Mouse (Mus musculus) cerebellum, postnatal 14 days (tissue): ENCODE measurements around the gene Actr5.

Experiments used
- DNase-seq, 2 experiments: peaks; one replicate each; pipeline ENCODE4 v3.0.0; 2021; ENCODE audit warnings: mixed read lengths in 2 of 2

Actr5 gene

DNA sequence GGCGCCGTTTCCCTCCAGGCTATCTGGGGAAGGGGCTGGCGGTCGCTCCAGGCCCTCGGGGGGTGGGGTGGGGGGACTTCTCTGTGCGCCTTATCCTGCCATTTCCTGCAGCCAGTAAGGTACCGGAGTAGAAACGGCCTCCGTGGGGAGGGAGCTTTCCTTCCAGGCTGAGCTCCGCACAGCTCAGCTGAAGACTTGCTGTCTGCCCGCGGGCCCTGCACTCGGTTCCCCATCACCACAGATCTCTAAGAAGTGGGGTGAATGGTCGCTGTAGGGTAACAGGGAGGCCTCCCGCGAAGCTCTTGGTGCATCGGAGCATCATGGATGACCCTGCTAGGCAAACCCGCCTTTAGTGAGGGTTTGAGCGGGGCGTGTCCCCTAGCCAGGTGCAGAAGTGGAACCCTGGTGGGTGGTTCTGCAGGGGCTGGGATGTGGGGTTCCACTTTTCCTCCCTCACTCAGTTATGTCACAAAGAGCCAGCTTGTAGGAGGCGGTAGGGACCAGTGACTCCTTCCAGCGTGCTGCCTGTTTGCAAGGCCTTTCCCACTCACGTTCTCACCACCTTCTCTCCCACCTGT is 43.8 kb downstream of the Actr5 start:
- DNase-seq: no peak

DNA sequence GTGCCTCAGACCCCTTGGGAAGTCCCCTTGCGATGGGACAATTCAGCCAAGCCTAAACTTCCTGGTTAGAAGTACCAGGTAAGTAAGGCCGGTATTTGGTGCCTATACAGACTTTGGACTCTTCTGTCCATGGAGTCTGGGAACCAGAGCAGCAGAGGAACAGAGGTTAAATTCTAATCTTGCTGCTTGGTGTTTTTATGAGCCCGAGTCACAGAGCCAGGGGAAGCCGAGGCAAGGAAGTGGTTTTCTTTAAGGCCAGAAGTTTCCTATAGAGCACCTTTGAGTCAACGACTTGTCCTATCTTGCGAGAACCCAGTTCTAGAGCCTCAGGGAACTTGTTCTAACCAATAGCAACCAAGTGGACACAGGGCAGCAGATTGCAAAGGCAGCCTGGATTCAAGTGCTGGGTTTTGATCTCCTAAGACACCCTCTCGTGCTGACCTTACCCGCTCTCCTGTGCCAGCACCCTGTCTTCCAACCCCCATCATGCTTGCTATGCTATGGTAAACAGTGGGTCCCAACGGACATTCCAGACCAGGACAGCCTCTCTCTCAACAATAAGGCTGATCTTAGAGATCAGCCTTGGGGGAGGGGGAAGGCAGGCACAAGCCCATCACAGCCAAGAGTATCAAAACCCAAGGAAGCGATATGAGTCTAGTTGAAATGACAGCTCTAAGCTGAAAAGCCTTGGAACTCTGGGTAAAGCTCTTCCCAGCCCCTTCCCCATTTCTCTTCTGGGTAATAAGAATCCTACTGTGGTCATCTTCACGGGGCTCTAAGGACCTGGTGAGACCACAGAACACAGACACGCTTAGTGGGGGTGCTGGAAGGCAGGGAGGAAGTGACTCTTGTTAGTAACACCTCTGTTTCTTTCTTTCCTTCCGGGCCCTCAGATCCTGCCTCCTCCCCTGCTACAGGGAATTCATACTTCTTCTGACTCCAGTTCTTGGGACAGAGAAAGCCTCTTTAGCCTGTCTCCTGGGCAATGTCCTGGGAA is 44.8 kb downstream of the Actr5 start:
- DNase-seq: no peak

DNA sequence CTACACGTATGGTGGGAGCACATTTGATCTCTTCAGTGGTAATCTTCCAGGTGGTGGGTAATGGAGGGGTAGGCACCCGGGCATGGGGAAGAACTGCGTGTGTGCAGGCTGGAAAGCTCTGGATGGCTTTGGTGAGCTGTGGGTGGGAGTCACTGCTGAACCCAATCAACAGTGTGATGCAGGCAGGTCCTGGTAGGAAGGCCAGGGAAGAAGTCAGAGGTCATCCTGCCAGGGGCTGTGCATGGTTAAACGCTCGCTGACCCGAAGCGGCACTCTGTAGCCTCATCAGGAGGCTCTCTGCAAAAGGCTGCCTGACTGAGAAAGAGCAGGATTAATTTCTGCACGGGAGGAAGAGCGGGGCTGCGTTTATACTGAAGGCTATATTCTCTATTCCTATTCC is 45.9 kb downstream of the Actr5 start:
- no peak for DNase-seq

DNA sequence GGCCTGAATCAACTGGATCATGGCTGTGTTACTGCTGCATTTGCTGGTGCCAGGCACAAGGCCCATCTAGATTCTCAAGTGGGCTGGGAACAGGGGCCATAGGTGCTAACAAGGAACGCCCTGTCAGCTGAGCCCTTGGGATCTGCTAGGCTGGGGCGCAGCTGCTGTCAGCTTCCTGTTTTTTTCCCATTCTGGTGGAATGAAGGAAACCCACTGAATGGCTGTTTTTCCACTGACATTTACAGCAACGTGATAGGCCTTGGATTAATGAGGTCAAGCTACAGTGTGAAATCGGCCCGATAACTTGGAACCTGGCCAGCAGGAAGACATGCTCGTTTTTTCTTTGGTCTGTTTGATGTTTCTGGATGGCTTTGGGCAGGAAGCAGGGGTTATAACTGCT is 48.1 kb downstream of the Actr5 start:
- DNase-seq: peak; percentile 52 to 69

DNA sequence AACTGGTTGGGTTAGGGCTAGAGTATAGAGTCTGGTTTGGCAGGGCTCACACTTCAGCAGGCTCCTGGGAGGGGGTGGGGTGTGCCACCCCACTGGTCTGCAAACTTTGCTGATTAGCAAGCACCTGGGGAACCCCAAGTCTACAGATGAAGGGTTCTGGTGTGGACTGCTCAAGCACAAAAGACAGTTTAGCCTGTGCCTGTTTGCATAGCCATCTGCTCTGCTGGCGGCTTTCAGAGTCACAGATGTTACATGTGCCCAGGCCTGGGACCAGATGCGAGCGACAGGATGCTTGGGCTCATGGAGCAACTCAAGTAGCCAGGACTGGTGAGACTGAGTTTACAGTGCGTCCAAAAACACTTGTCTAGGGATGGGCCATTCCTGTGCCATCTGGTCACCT is 48.8 kb downstream of the Actr5 start:
- peak; percentile 59 to 61 for DNase-seq

DNA sequence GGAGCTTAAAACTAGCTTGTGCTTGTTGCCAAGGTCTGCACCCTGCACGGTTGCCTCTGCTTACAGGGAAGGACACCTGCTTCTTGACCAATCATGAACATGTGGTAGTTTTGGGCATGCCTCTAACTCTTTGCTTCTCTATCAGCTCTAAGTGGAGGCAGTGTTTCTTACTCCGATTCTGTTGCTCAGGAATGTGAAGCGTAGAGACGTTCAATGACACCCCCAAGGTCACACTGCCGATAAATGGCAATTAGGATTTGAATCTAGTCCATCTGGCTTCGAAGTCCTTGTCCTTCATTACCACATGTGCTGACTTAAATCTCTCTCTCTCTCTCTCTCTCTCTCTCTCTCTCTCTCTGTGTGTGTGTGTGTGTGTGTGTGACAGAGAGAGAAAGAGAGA is 49.4 kb downstream of the Actr5 start:
- DNase-seq: no peak

DNA sequence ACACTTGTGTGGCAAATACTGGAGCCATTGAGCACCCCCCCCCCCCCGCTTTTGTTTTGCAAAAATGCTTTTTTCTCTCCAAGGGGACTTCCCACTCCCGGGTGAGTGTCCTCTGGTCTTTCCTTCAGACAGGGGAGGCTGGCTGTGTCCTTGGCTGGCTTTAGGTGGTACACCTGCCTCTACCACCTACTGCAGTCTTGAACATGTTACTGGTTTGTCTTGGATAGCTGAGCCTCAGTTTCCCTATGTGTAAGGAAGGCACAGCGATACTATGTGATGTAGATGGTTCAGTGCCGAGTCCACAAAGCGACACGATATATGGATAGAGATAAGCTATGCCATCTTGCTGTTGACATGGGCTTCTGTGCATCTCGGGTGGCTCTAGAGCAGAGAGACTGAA is 50.1 kb downstream of the Actr5 start:
- DNase-seq: no peak

DNA sequence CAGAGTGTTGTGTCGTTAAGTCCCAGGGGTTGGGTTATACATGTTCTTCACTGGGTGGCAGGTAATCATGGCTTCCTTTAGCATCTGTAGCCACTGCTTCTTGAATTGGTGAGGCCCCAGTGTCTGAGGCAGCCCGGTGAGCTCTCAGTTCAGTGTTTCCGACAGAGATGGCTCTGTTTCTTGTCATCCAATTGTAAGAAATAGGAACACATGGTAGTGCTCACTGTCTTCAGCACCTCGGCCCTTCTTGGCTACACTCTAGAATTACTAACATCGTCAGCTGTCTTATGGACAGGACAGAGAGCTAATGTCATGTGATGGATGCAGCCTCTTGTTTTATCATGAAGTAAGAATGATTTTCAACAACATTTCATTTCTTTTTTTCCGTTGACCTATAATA is 50.5 kb downstream of the Actr5 start:
- DNase-seq: no peak

DNA sequence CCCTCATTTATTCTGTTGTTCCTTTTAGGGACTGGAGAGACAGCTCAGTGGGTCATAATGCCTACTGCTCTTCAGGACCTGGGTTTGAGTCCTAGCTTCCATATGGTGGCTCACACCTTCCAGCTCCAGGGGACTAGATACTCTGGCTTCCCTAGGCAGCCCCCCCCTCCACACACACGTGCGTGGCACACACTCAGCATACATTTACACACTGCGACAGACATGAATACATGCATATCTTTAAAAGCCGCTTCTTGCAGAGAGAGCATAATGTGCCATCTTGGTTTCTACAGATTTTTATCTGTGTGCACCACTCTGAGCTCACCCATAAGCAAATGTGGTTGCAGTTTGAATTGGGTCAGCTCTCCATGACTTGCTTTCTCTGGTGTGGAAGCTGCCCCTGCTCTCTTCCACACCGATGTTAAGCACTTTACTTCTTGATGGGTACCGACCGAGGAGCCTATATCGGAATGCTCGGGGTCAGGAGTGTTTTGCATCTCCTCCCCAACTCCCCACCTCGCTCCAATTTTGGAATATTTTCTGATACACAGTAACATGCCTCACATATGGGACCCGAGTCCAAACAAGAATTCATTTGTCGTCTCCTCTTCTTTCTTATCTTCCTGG is 51.3 kb downstream of the Actr5 start:
- no peak for DNase-seq

DNA sequence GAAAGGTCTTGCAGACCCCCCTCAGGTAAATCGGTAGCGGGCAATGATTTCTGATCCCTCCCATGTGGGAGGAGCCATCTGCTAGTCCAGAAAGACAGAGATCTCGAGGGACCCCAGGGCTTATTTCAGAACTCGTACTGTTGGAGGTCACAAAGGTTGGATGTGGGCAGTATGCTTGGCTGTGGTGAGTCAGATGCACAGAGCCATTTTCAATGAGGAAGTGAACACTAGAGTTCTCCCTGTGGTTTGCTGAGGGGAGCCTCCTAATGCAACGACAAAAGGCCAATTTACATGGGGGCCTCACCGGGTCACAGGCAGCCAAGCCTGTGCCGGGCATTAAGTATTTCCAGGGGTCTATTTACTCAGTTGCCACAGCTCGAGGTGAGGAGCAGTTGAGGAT is 53.3 kb downstream of the Actr5 start:
- no peak for DNase-seq

DNA sequence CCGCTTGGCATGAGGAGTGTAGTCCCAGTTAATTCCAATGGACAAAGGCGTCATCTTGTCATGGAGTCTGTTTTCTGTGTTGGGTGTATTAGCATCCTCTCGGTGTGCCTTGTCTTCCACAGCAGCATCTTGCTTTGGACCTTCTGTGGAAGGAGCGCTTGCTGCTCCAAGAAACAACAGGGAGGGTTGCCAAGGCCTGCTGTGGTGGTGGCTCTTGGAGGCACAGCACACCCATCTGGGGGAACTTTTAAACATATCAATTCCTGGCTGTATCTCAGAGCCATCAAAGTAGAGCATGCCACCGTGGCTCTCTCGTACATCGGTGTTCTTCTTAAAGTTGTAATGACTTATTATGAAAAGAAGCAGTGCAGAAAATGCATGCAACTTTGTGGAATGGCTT is 54.4 kb downstream of the Actr5 start:
- DNase-seq: no peak

DNA sequence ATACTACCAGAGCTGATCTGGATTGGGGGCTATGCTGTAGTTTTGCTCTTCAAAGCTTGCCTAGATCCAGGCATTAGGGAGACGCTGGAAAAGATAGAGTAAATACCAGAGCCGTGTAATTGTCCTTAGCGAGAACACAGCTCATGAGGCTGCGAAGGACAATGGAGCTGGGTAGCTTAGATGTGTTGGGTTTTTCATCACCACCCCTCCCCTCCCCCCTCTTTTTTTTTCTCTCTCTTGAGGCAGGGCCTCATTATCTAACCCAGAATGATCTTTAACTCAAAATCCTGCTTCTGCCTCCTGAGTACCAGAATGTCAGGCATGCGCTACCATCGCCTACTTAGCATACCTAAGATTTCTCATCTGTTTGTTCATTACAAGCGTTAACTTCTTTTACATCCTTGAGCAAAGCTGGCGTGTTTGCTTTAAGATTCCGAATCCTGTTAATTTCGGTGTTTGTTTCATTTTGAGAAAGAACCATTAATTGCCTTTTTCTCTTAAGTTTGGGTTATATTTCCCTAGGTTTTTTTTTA is 55.7 kb downstream of the Actr5 start:
- no peak for DNase-seq

DNA sequence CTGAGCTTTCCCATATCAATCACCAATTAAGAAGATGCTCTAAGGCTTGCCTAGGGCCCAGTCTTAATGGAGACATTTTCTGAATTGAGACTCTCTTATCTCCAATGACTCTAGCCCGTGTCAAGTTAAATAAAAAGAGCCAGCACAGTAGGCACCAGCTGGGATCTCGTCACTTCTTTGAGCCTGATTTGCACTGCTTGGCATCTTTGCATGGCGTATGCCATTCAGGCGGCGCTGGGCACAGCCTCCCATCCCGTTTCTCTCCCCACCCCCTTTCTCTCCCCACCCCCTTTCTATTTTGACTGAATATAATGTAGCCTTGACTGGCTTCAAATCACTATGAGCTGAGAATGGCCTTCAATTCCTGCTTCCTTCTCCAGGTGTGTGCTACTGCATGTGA is 57.0 kb downstream of the Actr5 start:
- DNase-seq: no peak

DNA sequence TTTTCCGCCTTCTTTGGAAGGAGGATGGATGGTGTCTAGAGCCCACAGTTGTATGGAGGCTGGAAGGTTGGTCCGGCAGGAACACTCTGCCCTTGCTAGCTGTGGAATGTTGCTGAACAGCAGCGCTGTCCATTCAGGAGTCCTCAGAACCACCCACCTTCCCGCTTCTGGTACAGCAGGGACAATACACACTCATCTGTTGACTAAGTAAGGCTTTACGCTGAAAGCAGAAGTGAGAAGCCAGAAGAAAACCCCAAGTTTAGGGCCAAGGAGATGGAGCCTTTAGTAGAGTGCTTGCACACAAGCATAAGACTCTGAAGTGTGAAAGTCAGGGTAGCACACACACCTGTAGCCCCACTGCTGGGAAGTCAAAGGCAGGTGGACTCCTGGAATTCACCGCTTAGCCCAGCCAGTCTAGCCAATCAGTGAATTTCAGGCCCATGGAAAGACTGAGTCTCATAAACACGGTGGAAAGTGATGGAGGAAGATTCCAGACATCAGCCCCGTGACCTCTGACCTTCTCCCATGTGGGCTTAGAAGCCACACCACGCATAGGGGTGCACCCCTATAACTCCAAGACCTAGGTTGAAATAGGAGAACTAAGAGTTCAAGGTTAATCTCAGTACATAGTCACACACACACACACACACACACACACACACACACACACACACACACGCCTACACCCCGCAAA is 57.8 kb downstream of the Actr5 start:
- DNase-seq: no peak

DNA sequence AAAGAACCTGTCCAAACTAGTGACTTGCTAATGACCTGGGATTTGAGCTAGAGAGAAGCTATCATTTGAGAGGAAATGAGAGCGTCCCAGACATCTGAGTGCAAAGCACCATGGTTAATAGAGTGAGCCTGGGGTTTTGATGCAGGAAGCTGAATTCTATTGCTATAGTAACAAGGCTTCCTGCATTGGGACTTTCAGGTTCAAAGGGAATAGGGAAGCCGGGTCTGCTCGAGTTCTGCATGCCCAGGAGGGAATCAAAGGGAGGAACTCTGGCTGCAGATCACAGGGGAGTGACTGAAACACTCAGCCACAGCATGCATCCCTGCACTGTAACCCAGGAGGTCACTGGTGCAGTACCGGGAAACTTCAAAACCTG is 58.3 kb downstream of the Actr5 start:
- no peak for DNase-seq

DNA sequence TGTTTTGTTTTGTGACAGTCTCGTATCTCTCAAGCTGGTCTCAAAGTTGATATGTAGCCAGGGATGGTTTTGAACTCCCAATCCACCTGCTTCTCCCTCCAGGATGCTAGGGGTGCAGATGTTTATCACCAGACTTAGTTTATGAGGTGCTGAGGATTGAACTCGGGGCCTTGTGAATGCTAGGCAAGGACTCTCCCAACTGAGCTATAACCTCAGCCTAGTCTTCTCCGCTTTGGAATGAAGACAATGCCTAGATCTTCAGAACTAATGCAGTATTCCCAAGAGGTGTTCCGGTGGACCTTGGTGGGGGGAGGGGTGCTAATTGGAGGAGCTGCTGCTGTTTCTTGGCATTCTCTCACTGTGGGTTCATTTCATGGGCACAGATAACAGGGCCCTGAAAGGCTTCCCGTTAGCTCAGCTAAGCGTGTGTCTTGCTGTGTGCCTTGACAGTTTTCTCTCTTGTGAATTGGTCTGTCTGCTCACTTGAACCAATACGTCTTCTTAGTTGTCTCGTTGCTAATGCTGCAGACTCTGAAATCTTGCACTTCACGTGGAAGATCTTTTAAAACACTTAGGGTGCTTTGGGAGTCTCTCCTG is 59.7 kb downstream of the Actr5 start:
- DNase-seq: no peak

DNA sequence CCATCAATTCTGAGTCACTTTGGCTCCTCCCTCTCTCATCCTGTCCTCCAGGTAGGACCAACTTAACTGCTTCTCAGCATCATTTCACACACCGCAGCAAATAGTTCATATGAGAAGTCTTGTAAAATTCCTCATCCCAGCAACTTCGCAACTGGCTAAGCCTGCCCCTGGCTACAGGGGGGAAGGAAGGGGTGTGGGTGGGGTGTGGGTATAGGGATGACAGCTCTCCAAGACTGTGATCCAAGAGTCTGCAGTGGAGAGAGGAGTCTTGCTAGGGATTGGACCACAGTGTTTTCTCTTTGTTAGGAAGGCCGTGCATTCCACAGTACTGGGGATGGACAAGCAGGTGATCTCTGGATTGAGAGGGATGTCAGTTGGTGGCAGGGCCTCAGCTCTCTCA is 60.2 kb downstream of the Actr5 start:
- DNase-seq: no peak

DNA sequence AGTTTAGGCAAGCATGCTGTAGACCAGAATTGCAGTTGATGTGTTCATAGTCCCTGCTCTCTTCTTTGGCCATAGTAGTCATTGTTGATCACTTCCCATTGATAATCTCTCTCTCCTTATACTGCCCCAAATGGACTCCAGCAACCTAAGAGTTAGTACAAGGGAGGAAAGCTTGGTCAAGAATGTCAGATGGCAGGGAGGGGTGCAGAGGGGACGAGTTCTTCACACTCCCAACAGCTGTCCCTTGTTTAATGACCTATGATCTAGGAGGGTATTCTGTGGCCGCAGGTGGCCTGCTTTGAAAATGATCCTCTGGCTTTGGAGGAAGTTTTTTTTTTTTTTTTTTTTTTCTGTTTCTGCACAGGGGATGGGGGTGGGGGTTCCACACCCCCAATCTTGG is 61.7 kb downstream of the Actr5 start:
- DNase-seq: no peak

DNA sequence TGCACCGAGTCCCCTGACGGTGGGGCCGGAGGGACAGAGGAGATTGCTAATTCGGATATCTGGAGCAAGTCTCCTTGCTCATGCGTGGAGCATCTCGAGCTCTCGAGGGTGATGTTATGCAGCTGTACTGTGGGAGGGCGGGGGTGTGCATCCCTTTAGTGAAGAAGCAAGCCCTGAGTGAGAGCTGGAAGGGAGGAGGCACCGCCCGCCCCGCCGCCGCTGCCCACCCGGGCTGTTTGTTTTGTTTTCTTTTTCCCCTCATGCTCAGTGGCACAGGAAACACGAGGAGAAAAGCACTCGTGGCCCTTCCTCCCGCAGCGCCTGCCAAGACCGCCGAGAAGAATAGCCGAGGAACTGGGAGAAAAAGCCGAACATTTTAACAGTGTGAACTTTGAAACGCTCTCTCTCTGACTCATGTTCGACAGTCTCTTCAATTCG is 63.1 kb downstream of the Actr5 start:
- DNase-seq: no peak
